Mouse (Mus musculus): Measurements from ENCODE around the gene Fads6.

DNA sequence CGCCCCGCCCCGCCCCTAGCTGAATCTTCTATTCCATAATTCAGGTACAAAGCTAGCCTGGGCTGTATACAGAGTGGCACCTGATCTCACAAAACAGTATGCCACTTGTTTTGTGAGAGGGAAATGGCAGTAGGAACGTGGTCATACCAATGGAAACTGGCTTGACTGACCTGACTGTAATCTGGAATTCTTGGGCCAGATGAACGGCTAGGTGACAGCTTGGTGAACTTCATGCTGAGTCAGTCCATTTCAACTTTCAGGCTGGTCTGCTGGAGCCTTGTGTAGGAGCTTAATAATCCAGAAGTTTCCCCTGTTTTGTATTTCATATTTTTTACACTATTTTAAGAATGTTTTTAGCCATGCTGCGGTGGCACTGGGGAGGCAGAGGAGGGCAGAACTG, 19.3 kb downstream of the Fads6 start:
- no peak for TF ChIP-seq GATA1 (IDR thresholded peaks at IDR 0.05; ENCODE audit: borderline replicate concordance, low read length)
- TF ChIP-seq FLI1 (IDR thresholded peaks at IDR 0.05; ENCODE audit: low read length), result no peak

All from megakaryocyte, embryonic 14.5 days (primary cell).